Mouse (Mus musculus) C2C12 (cell line): ENCODE results near the gene Hipk2. TPM values are rescaled to one million over a fixed set of nuclear protein-coding genes. Genes with fewer than 3 reads are reported as not detected.

ENCODE experiments used
- H3K27me3 ChIP-seq: one replicate; pipeline ENCODE4 v1.6.1; 2011; ENCODE audit not compliant: control insufficient read depth, insufficient read depth, insufficient read length
- H3K36me3 ChIP-seq: one replicate; pipeline ENCODE4 v1.6.1; 2011; ENCODE audit not compliant: control insufficient read depth, insufficient read depth
- H3K4me3 ChIP-seq: one replicate; pipeline ENCODE4 v1.5.1; 2011; ENCODE audit warnings: mild to moderate bottlenecking, control low read depth; ENCODE audit not compliant: poor library complexity, insufficient read depth, severe bottlenecking
- H3K79me2 ChIP-seq: one replicate; pipeline ENCODE4 v1.6.1; 2011; ENCODE audit not compliant: control insufficient read depth, insufficient read depth
- H3K79me3 ChIP-seq: one replicate; pipeline ENCODE4 v1.6.1; 2011; ENCODE audit warnings: low read depth, control low read depth
- H3ac ChIP-seq: one replicate; pipeline ENCODE3; 2011; ENCODE audit warnings: low read depth; ENCODE audit not compliant: control insufficient read depth, insufficient read length
- CEBPB ChIP-seq: IDR thresholded peaks from one replicate; pipeline ENCODE4 v1.6.1; 2011; ENCODE audit warnings: low read depth, mild to moderate bottlenecking, control low read depth, moderate library complexity
- CTCF ChIP-seq: IDR thresholded peaks from one replicate; pipeline ENCODE4 v1.5.1; 2011; ENCODE audit not compliant: control insufficient read depth, insufficient read depth, insufficient read length
- FOSL1 ChIP-seq: IDR thresholded peaks from one replicate; pipeline ENCODE4 v1.8.0; 2011; ENCODE audit warnings: mild to moderate bottlenecking, low read length; ENCODE audit not compliant: poor library complexity, insufficient read depth, severe bottlenecking
- MAX ChIP-seq: IDR thresholded peaks from one replicate; pipeline ENCODE4 v1.6.1; 2011; ENCODE audit warnings: mild to moderate bottlenecking, control low read depth
- MYOD1 ChIP-seq: IDR thresholded peaks from one replicate; pipeline ENCODE4 v1.6.1; 2011; ENCODE audit warnings: low read depth; ENCODE audit not compliant: control insufficient read depth, insufficient read length
- MYOG ChIP-seq: IDR thresholded peaks from one replicate; pipeline ENCODE4 v1.6.1; 2011; ENCODE audit not compliant: control insufficient read depth, insufficient read length; ENCODE audit errors: extremely low read depth
- USF1 ChIP-seq: IDR thresholded peaks from one replicate; pipeline ENCODE4 v1.6.1; 2011; ENCODE audit warnings: low read depth, mild to moderate bottlenecking, control low read depth, moderate library complexity
- polyA plus RNA-seq: library from polyadenylated mRNA; unstranded; fragments of >200 nt; fragmentation: generic; extraction: Trizol; gene quantifications from one replicate; pipeline ENCODE4 v1.2.1, GENCODE M21; 2012; ENCODE audit warnings: missing spikeins

Hipk2 gene
- polyA plus RNA-seq, 1 experiment = 13.6 TPM

- Histone ChIP-seq H3K79me2 (no peaks in the 10 kb centered on the region), H3K79me3 (no peaks in the 10 kb centered on the region), H3ac (no peak overlapping the region), H3K27me3 (peaks cover 63% of the 10 kb centered on the region), H3K36me3 (no peaks in the 10 kb centered on the region), H3K4me3 (no peak overlapping the region)
- no peak for TF ChIP-seq MYOG
- TF ChIP-seq MAX = no peak
- TF ChIP-seq USF1 = no peak
- no peak for TF ChIP-seq CEBPB
- no peak for TF ChIP-seq CTCF
- no peak for TF ChIP-seq FOSL1
- TF ChIP-seq MYOD1 = no peak
Measured at GRCm38 (mm10) chr6:38661626-38662025, 214.3 kb downstream of the Hipk2 start.

GRCm38 (mm10) chr6:38650263-38650937 is 225.6 kb downstream of the Hipk2 start:
- Histone ChIP-seq H3K4me3 (no peak overlapping the region), H3K36me3 (no peaks in the 10 kb centered on the region), H3K79me3 (no peaks in the 10 kb centered on the region), H3K79me2 (no peaks in the 10 kb centered on the region), H3K27me3 (no peaks in the 10 kb centered on the region), H3ac (no peak overlapping the region)
- TF ChIP-seq CTCF = peak; percentile 49
- no peak for TF ChIP-seq USF1
- no peak for TF ChIP-seq MAX

- no peaks in the 10 kb centered on the region for H3K36me3 ChIP-seq
- no peaks in the 10 kb centered on the region for H3K79me2 ChIP-seq
- no peaks in the 10 kb centered on the region for H3K79me3 ChIP-seq
- no peak overlapping the region for H3ac ChIP-seq
- H3K4me3 ChIP-seq = no peak overlapping the region
- TF ChIP-seq MYOG (no peak), USF1 (no peak), CEBPB (no peak), MYOD1 (no peak), FOSL1 (no peak), CTCF (no peak)
- H3K27me3 ChIP-seq = no peaks in the 10 kb centered on the region
Measured at GRCm38 (mm10) chr6:38649545-38649944, 226.4 kb downstream of the Hipk2 start.

Other genes starting within 250 kb of the Hipk2 start
- 3.4 TPM for gene Klrg2, start 238.9 kb downstream of the Hipk2 start, polyA plus RNA-seq
- gene Clec2l, start 213.1 kb downstream of the Hipk2 start, polyA plus RNA-seq = 0.18 TPM
- 0.06 TPM for gene Tbxas1, start 761 bp downstream of the Hipk2 start, polyA plus RNA-seq
- gene Parp12, start 242.2 kb upstream of the Hipk2 start, polyA plus RNA-seq = 6.3 TPM